Mouse (Mus musculus): Measurements from ENCODE around the gene Tctex1d1. TPM values are rescaled to one million over a fixed set of nuclear protein-coding genes. Genes with fewer than 3 reads are reported as not detected.

Tctex1d1 gene
- polyA plus RNA-seq, 1 experiment from 2014 or later, result not detected

DNA sequence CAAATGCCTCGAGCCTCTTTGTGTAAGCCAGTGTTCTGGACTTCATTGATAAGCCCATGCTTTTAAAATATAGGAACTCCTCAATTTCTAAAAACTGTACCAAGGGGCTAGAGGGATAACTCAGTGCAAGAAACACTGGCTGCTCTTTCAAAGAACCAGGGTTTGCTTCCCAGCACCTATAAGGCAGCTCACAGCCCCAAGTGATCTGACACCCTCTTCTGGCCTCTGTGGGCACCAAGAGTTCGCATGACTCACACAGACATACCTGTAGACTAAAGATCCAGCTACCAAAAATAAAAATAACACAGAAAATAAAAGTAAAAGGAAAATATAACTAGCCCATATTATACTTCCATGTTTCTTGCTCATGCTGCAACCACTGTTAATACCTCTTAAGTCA lies 9.3 kb downstream of the Tctex1d1 start:
- Histone ChIP-seq H3K4me3 (ENCODE audit: control insufficient read depth in 1 of 2, insufficient read depth in 1 of 2, low read depth in 1 of 2, low read length in 2 of 2) (no peak overlapping the region), H3K9me3 (ENCODE audit: control insufficient read depth, low read length) (no peaks in the 10 kb centered on the region), H3K27ac (replicated peaks in 1 of 2; ENCODE audit: control insufficient read depth in 1 of 2, insufficient read depth in 1 of 2, low read depth in 2 of 2, low read length in 2 of 2) (no peak overlapping the region), H3K27me3 (ENCODE audit: control insufficient read depth, insufficient read depth, low read length) (no peaks in the 10 kb centered on the region), H3K36me3 (ENCODE audit: control insufficient read depth, insufficient read depth, low read length) (no peaks in the 10 kb centered on the region), H3K4me1 (ENCODE audit: control insufficient read depth in 2 of 2, insufficient read depth in 2 of 2, low read length in 2 of 2) (no peaks in the 10 kb centered on the region), H3K9ac (ENCODE audit: low read length) (no peak overlapping the region), H3K4me2 (ENCODE audit: low read length) (no peak overlapping the region)
- no peak for ATAC-seq (ENCODE audit: insufficient number of reproducible peaks, insufficient read depth, low FRiP score, low read depth)
- WGBS, result 65% methylated on average over 2 of the region's 2 CpGs

DNA sequence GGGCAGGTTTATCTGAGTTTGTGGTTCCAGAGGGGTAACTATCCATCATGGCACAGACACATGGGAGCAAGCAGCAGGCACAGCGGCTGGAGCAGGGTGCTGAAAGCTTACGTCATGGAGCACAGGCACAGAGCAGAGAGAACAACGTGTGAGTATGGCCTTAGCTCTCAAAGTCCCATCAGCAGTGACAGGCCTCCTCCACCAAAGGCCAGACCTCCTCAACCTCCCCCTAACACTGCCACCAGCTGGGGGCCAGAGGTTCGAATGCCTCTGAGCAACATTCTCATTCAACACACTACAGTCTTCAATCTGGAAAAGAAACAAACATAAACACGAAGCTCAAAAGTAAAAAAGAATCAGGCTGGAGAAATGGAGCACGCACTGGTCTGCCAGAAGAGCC lies 10.1 kb downstream of the Tctex1d1 start:
- H3K4me2 ChIP-seq (ENCODE audit: low read length), result no peak overlapping the region
- H3K27ac ChIP-seq (replicated peaks in 1 of 2; ENCODE audit: control insufficient read depth in 1 of 2, insufficient read depth in 1 of 2, low read depth in 2 of 2, low read length in 2 of 2), result no peak overlapping the region
- ATAC-seq (ENCODE audit: insufficient number of reproducible peaks, insufficient read depth, low FRiP score, low read depth), result no peak
- no peaks in the 10 kb centered on the region for H3K27me3 ChIP-seq (ENCODE audit: control insufficient read depth, insufficient read depth, low read length)
- H3K9me3 ChIP-seq (ENCODE audit: control insufficient read depth, low read length), result no peaks in the 10 kb centered on the region
- H3K36me3 ChIP-seq (ENCODE audit: control insufficient read depth, insufficient read depth, low read length), result no peaks in the 10 kb centered on the region
- H3K9ac ChIP-seq (ENCODE audit: low read length), result no peak overlapping the region
- WGBS, result 55% methylated on average over 6 of the region's 6 CpGs
- no peaks in the 10 kb centered on the region for H3K4me1 ChIP-seq (ENCODE audit: control insufficient read depth in 2 of 2, insufficient read depth in 2 of 2, low read length in 2 of 2)
- H3K4me3 ChIP-seq (ENCODE audit: control insufficient read depth in 1 of 2, insufficient read depth in 1 of 2, low read depth in 1 of 2, low read length in 2 of 2), result no peak overlapping the region

DNA sequence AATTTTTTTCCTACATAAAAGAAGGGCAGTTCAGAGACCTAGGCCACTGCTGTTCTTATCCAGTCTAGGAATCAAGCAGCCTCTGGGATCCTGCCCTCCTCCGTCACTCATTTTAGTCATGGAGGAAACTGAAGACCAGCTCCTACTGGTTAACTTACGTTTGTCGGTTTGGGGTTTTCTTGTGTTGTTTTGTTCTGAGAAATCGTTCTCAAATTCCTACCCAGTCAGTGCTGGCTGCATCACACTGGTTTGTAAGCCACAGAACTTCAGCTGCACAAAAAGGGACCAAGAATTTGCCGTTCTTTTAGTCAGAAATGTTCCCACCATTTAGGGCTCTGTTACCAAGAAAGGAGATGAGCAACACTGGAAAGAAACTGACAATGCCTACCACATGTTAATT lies 11.0 kb downstream of the Tctex1d1 start:
- Histone ChIP-seq H3K27me3 (ENCODE audit: control insufficient read depth, insufficient read depth, low read length) (no peaks in the 10 kb centered on the region), H3K27ac (replicated peaks in 1 of 2; ENCODE audit: control insufficient read depth in 1 of 2, insufficient read depth in 1 of 2, low read depth in 2 of 2, low read length in 2 of 2) (no peak overlapping the region), H3K9ac (ENCODE audit: low read length) (no peak overlapping the region), H3K4me1 (ENCODE audit: control insufficient read depth in 2 of 2, insufficient read depth in 2 of 2, low read length in 2 of 2) (no peaks in the 10 kb centered on the region), H3K9me3 (ENCODE audit: control insufficient read depth, low read length) (no peaks in the 10 kb centered on the region), H3K36me3 (ENCODE audit: control insufficient read depth, insufficient read depth, low read length) (no peaks in the 10 kb centered on the region), H3K4me2 (ENCODE audit: low read length) (no peak overlapping the region), H3K4me3 (ENCODE audit: control insufficient read depth in 1 of 2, insufficient read depth in 1 of 2, low read depth in 1 of 2, low read length in 2 of 2) (no peak overlapping the region)
- 72% methylated on average over 5 of the region's 5 CpGs for WGBS
- no peak for ATAC-seq (ENCODE audit: insufficient number of reproducible peaks, insufficient read depth, low FRiP score, low read depth)

DNA sequence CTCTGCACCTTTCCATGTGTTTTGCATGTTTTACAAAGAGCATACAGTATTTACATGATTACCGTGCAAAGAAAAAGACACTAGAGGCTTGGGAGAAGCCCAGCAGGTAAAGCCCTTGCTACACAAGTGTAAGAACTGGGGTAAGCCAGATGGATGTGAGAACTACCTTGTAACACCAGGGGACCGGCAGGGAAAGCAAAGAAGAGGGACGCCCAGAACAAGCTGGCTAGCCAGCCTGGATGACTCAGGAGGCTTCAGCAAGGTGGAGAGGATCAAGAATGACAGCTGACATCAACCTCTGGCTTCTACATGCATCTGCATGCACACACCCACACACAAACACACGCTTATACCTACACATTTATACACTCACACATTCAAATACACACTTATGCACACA lies 11.6 kb downstream of the Tctex1d1 start:
- no peak overlapping the region for H3K4me2 ChIP-seq (ENCODE audit: low read length)
- no peak for ATAC-seq (ENCODE audit: insufficient number of reproducible peaks, insufficient read depth, low FRiP score, low read depth)
- no peaks in the 10 kb centered on the region for H3K9me3 ChIP-seq (ENCODE audit: control insufficient read depth, low read length)
- no peak overlapping the region for H3K27ac ChIP-seq (replicated peaks in 1 of 2; ENCODE audit: control insufficient read depth in 1 of 2, insufficient read depth in 1 of 2, low read depth in 2 of 2, low read length in 2 of 2)
- no peak overlapping the region for H3K4me3 ChIP-seq (ENCODE audit: control insufficient read depth in 1 of 2, insufficient read depth in 1 of 2, low read depth in 1 of 2, low read length in 2 of 2)
- H3K9ac ChIP-seq (ENCODE audit: low read length), result no peak overlapping the region
- no peaks in the 10 kb centered on the region for H3K27me3 ChIP-seq (ENCODE audit: control insufficient read depth, insufficient read depth, low read length)
- WGBS, result 76% methylated on average over 4 of the region's 4 CpGs
- H3K36me3 ChIP-seq (ENCODE audit: control insufficient read depth, insufficient read depth, low read length), result no peaks in the 10 kb centered on the region
- no peaks in the 10 kb centered on the region for H3K4me1 ChIP-seq (ENCODE audit: control insufficient read depth in 2 of 2, insufficient read depth in 2 of 2, low read length in 2 of 2)

DNA sequence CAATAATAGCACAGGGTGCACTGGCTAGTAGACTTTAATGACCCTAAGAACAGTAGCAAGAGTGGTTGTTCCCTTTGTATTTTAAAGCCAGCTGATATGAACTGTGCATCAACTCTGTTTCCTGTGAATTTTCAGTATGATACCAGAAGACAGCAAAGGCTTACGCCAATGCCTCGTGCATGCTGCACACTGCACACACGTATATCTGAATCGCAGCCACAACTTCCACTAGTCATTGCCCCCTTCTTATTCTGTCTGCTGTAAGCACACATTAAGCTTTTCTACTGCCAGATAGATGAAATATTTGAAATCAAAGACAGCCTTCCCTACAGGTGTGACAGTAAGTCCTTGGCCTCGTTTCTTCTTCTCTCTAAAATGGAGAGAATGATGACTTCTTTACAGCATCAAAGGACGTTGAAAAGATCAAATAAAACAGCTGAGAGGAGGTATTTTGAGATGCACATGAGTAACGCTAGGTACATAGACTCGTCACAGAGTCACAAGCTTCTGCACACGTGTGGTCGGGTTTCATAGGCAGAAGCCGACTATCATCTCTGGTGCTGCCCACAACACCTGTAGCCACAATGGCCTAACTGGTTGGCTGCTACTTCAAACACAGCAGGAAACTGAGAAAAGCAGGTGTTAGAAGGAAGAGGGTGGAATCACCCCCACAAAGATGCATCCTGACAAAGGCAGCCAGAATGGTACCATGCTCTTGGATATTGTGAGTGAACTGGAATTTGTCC lies 12.4 kb downstream of the Tctex1d1 start:
- H3K36me3 ChIP-seq (ENCODE audit: control insufficient read depth, insufficient read depth, low read length), result no peaks in the 10 kb centered on the region
- H3K4me1 ChIP-seq (ENCODE audit: control insufficient read depth in 2 of 2, insufficient read depth in 2 of 2, low read length in 2 of 2), result no peaks in the 10 kb centered on the region
- WGBS, result 82% methylated on average over 11 of the region's 11 CpGs
- H3K9me3 ChIP-seq (ENCODE audit: control insufficient read depth, low read length), result no peaks in the 10 kb centered on the region
- H3K27me3 ChIP-seq (ENCODE audit: control insufficient read depth, insufficient read depth, low read length), result no peaks in the 10 kb centered on the region
- H3K9ac ChIP-seq (ENCODE audit: low read length), result no peak overlapping the region
- no peak overlapping the region for H3K4me3 ChIP-seq (ENCODE audit: control insufficient read depth in 1 of 2, insufficient read depth in 1 of 2, low read depth in 1 of 2, low read length in 2 of 2)
- no peak overlapping the region for H3K27ac ChIP-seq (replicated peaks in 1 of 2; ENCODE audit: control insufficient read depth in 1 of 2, insufficient read depth in 1 of 2, low read depth in 2 of 2, low read length in 2 of 2)
- no peak overlapping the region for H3K4me2 ChIP-seq (ENCODE audit: low read length)
- ATAC-seq (ENCODE audit: insufficient number of reproducible peaks, insufficient read depth, low FRiP score, low read depth), result no peak

DNA sequence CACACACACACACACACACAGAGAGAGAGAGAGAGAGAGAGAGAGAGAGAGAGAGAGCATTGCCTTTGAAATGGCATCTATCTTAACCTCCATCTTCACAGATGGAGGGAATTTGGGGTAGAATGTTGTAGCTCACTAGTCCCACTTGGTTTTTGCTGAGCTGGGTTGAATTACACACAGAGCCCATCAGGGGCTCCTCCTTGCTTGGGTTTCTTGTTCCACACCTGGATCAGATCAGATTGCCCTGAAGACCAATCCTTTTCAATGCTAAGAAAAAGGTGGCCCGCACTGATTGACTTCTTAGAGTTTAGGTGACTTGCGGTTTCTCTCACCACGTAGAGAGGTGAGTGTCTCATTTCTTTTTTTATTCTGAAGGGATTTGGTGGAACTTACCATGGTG lies 13.3 kb downstream of the Tctex1d1 start:
- Histone ChIP-seq H3K9me3 (ENCODE audit: control insufficient read depth, low read length) (no peaks in the 10 kb centered on the region), H3K4me3 (ENCODE audit: control insufficient read depth in 1 of 2, insufficient read depth in 1 of 2, low read depth in 1 of 2, low read length in 2 of 2) (no peak overlapping the region), H3K4me1 (ENCODE audit: control insufficient read depth in 2 of 2, insufficient read depth in 2 of 2, low read length in 2 of 2) (no peaks in the 10 kb centered on the region), H3K27ac (replicated peaks in 1 of 2; ENCODE audit: control insufficient read depth in 1 of 2, insufficient read depth in 1 of 2, low read depth in 2 of 2, low read length in 2 of 2) (no peak overlapping the region), H3K4me2 (ENCODE audit: low read length) (no peak overlapping the region), H3K9ac (ENCODE audit: low read length) (no peak overlapping the region), H3K36me3 (ENCODE audit: control insufficient read depth, insufficient read depth, low read length) (no peaks in the 10 kb centered on the region), H3K27me3 (ENCODE audit: control insufficient read depth, insufficient read depth, low read length) (no peaks in the 10 kb centered on the region)
- no peak for ATAC-seq (ENCODE audit: insufficient number of reproducible peaks, insufficient read depth, low FRiP score, low read depth)
- WGBS, result 92% methylated on average over 3 of the region's 3 CpGs

DNA sequence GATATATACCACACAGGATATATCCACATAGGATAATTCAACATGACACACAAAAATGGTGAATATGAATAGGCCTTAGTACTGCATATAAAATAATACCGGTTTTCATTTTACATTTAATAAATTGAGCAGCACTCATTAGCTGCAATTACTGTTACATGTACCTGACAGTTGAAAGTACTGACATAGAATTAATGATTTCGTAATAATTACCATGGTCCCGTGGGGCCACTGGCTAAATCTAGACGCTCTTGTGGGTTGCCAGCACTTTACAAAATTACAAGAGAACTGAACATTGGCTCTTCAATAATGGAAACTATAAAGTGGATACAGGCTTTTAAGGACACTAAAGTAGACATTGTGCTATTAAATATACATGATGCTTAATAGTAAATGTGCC lies 26.3 kb downstream of the Tctex1d1 start:
- no peaks in the 10 kb centered on the region for H3K9me3 ChIP-seq (ENCODE audit: control insufficient read depth, low read length)
- H3K27me3 ChIP-seq (ENCODE audit: control insufficient read depth, insufficient read depth, low read length), result no peaks in the 10 kb centered on the region
- H3K4me2 ChIP-seq (ENCODE audit: low read length), result no peak overlapping the region
- no peak overlapping the region for H3K27ac ChIP-seq (replicated peaks in 1 of 2; ENCODE audit: control insufficient read depth in 1 of 2, insufficient read depth in 1 of 2, low read depth in 2 of 2, low read length in 2 of 2)
- H3K4me1 ChIP-seq (ENCODE audit: control insufficient read depth in 2 of 2, insufficient read depth in 2 of 2, low read length in 2 of 2), result no peaks in the 10 kb centered on the region; a peak in 1 of 4 replicates
- no peaks in the 10 kb centered on the region for H3K36me3 ChIP-seq (ENCODE audit: control insufficient read depth, insufficient read depth, low read length)
- ATAC-seq (ENCODE audit: insufficient number of reproducible peaks, insufficient read depth, low FRiP score, low read depth), result no peak
- 89% methylated on average over 4 of the region's 4 CpGs for WGBS
- no peak overlapping the region for H3K9ac ChIP-seq (ENCODE audit: low read length)
- no peak overlapping the region for H3K4me3 ChIP-seq (ENCODE audit: control insufficient read depth in 1 of 2, insufficient read depth in 1 of 2, low read depth in 1 of 2, low read length in 2 of 2)
